Mouse (Mus musculus) spleen, postnatal 10 days (tissue): Measurements from ENCODE around the gene Tnfrsf9.

Experiments used
- DNase-seq, 2 experiments: peaks; one replicate each; pipeline ENCODE4 v3.0.0; 2021 to 2022; ENCODE audit warnings: low spot score in 2 of 2

The Tnfrsf9 gene

GRCm38 (mm10) chr4:150979455-150979854, 65.1 kb downstream of the Tnfrsf9 start:
- no peak for DNase-seq

DNA sequence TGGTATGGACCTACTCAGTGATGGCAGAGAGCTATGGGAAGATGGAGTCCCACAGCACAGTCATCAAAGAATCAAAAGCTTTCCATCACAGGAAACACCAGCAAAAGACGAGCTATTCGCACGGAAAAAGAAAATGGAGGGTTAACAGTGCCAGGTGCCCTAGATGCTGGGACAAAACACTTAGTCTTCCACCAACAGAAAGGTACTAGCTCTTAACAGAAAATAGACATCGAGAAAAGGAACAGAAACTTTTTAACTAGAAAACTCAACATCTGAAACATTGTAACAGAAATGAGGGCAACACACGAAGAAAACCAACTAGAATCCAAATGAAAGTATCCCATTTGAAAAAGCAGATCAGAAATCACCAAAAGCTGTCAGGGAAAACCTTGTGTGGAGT, 65.8 kb downstream of the Tnfrsf9 start:
- no peak for DNase-seq

DNA sequence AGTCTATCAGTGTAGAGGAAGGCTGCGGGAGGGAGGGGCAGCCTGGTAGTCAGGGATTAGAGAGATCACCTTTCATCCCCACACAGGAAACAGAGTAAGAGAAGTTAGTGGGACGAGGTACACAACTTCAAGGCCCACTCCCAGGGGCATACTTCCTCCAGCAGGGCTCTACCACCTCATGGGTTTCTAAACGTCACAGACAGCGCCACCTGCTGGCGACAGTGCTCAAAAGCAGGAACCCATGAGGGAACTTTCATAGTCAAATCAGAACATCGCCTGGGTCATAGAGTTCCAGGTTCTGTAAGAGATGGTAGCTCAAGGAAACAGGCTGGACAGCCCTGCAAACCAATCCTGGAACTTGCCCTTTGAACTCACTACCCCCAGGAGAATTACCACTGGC, 75.8 kb downstream of the Tnfrsf9 start:
- peak in 1 of 2 experiments; percentile 47 for DNase-seq
